Mouse (Mus musculus) thymus, adult 2 months (tissue): ENCODE results near the gene Ccl11.

Experiments used
- CTCF ChIP-seq: fragments of 200-500 bp; IDR thresholded peaks from 2 replicates; pipeline ENCODE4 v1.5.1; 2012; ENCODE audit warnings: mild to moderate bottlenecking, control low read depth, low read length, moderate library complexity, borderline replicate concordance; ENCODE audit not compliant: control insufficient read depth, poor library complexity, insufficient read depth; ENCODE audit errors: extremely low read depth
- POLR2A ChIP-seq: fragments of 200-500 bp; IDR thresholded peaks from 2 replicates; pipeline ENCODE4 v1.6.1; 2012; ENCODE audit warnings: mild to moderate bottlenecking, low read length, control low read depth, moderate library complexity; ENCODE audit not compliant: control insufficient read depth, poor library complexity, insufficient read depth; ENCODE audit errors: extremely low read depth

GRCm38 (mm10) chr11:82013756-82014155 lies 43.9 kb upstream of the Ccl11 start:
- no peak for TF ChIP-seq CTCF
- no peak for TF ChIP-seq POLR2A
